Mouse (Mus musculus): ENCODE results near the gene Akr1a1. TPM values are rescaled to one million over a fixed set of nuclear protein-coding genes. Genes with fewer than 3 reads are reported as not detected.

The Akr1a1 gene
- 645 and 676 TPM in 2 replicates for polyA plus RNA-seq (2014; fragmentation: Nextera tagmentation; extraction: Ambion mirVana)

GRCm38 (mm10) chr4:116650924-116651796 lies at the start of gene Akr1a1:
TSS of gene Akr1a1 (minus strand) at chr4:116651680.
- WGBS (ENCODE audit: insufficient replicate concordance) = under 1% methylated on average over 39 of the region's 39 CpGs
- Histone ChIP-seq H3K27me3 (ENCODE audit: control insufficient read depth, insufficient read depth, low read length) (no peaks in the 10 kb centered on the region), H3K27ac (ENCODE audit: low read depth, low read length) (peak within 1 kb of the TSS; percentile 91), H3K4me1 (ENCODE audit: control insufficient read depth, insufficient read depth, low read length) (peaks cover 8% of the 10 kb centered on the region), H3K4me2 (peak within 1 kb of the TSS; percentile 89), H3K36me3 (ENCODE audit: control insufficient read depth, insufficient read depth, low read length) (peaks cover 10% of the 10 kb centered on the region; the same call in 1 of the 2 replicates), H3K4me3 (ENCODE audit: low read depth, low read length) (peak within 1 kb of the TSS; percentile 74), H3K9ac (ENCODE audit: low read depth, low read length) (peak within 1 kb of the TSS; percentile 93), H3K9me3 (replicated peaks; ENCODE audit: control insufficient read depth, low read length) (no peaks in the 10 kb centered on the region)
- peak; percentile 93 for ATAC-seq (replicated peaks; ENCODE audit: insufficient number of reproducible peaks, low FRiP score, low TSS enrichment)

GRCm38 (mm10) chr4:116700964-116701363 lies 49.5 kb upstream of the Akr1a1 start:
- Histone ChIP-seq H3K27ac (ENCODE audit: low read depth, low read length) (no peak overlapping the region), H3K9ac (ENCODE audit: low read depth, low read length) (no peak overlapping the region), H3K27me3 (ENCODE audit: control insufficient read depth, insufficient read depth, low read length) (no peaks in the 10 kb centered on the region), H3K4me3 (ENCODE audit: low read depth, low read length) (no peak overlapping the region), H3K36me3 (ENCODE audit: control insufficient read depth, insufficient read depth, low read length) (peaks cover 12% of the 10 kb centered on the region), H3K9me3 (replicated peaks; ENCODE audit: control insufficient read depth, low read length) (no peaks in the 10 kb centered on the region), H3K4me2 (no peak overlapping the region), H3K4me1 (ENCODE audit: control insufficient read depth, insufficient read depth, low read length) (0 out of 2 replicates have a peak, but pooled peaks cover 3% of the 10 kb centered on the region)
- 73% methylated on average over 1 of the region's 1 CpGs for WGBS (ENCODE audit: insufficient replicate concordance)
- no peak for ATAC-seq (replicated peaks; ENCODE audit: insufficient number of reproducible peaks, low FRiP score, low TSS enrichment)

GRCm38 (mm10) chr4:116698693-116699342 lies 47.3 kb upstream of the Akr1a1 start:
- no peak for ATAC-seq (replicated peaks; ENCODE audit: insufficient number of reproducible peaks, low FRiP score, low TSS enrichment)
- H3K36me3 ChIP-seq (ENCODE audit: control insufficient read depth, insufficient read depth, low read length) = peaks cover 23% of the 10 kb centered on the region

GRCm38 (mm10) chr4:116693785-116694184 lies 42.3 kb upstream of the Akr1a1 start:
- no peak overlapping the region for H3K27ac ChIP-seq (ENCODE audit: low read depth, low read length)
- no peak overlapping the region for H3K4me2 ChIP-seq
- H3K9me3 ChIP-seq (replicated peaks; ENCODE audit: control insufficient read depth, low read length) = no peaks in the 10 kb centered on the region
- no peak overlapping the region for H3K4me3 ChIP-seq (ENCODE audit: low read depth, low read length)
- peaks cover 42% of the 10 kb centered on the region for H3K36me3 ChIP-seq (ENCODE audit: control insufficient read depth, insufficient read depth, low read length)
- 0 out of 2 replicates have a peak, but pooled peaks cover 1% of the 10 kb centered on the region for H3K4me1 ChIP-seq (ENCODE audit: control insufficient read depth, insufficient read depth, low read length)
- 86% methylated on average over 2 of the region's 2 CpGs for WGBS (ENCODE audit: insufficient replicate concordance)
- ATAC-seq (replicated peaks; ENCODE audit: insufficient number of reproducible peaks, low FRiP score, low TSS enrichment) = no peak
- H3K27me3 ChIP-seq (ENCODE audit: control insufficient read depth, insufficient read depth, low read length) = no peaks in the 10 kb centered on the region
- H3K9ac ChIP-seq (ENCODE audit: low read depth, low read length) = no peak overlapping the region

More at GRCm38 (mm10) chr4:116698693-116699342, 47.3 kb upstream of the Akr1a1 start:
- H3K4me3 ChIP-seq (ENCODE audit: low read depth, low read length) = no peak overlapping the region
- H3K4me1 ChIP-seq (ENCODE audit: control insufficient read depth, insufficient read depth, low read length) = 0 out of 2 replicates have a peak, but pooled peaks cover 3% of the 10 kb centered on the region
- H3K9ac ChIP-seq (ENCODE audit: low read depth, low read length) = no peak overlapping the region
- 38% methylated on average over 2 of the region's 2 CpGs for WGBS (ENCODE audit: insufficient replicate concordance)
- H3K9me3 ChIP-seq (replicated peaks; ENCODE audit: control insufficient read depth, low read length) = no peaks in the 10 kb centered on the region
- H3K27ac ChIP-seq (ENCODE audit: low read depth, low read length) = peak overlapping the region; percentile 6; the same call in 1 of the 2 replicates
- no peak overlapping the region for H3K4me2 ChIP-seq
- no peaks in the 10 kb centered on the region for H3K27me3 ChIP-seq (ENCODE audit: control insufficient read depth, insufficient read depth, low read length)

- Histone ChIP-seq H3K27ac (ENCODE audit: low read depth, low read length) (no peak overlapping the region), H3K4me1 (ENCODE audit: control insufficient read depth, insufficient read depth, low read length) (peaks cover 2% of the 10 kb centered on the region; the same call in 1 of the 2 replicates), H3K9ac (ENCODE audit: low read depth, low read length) (no peak overlapping the region), H3K4me2 (no peak overlapping the region), H3K9me3 (replicated peaks; ENCODE audit: control insufficient read depth, low read length) (no peaks in the 10 kb centered on the region), H3K4me3 (ENCODE audit: low read depth, low read length) (no peak overlapping the region), H3K27me3 (ENCODE audit: control insufficient read depth, insufficient read depth, low read length) (no peaks in the 10 kb centered on the region), H3K36me3 (ENCODE audit: control insufficient read depth, insufficient read depth, low read length) (peaks cover 43% of the 10 kb centered on the region)
- WGBS (ENCODE audit: insufficient replicate concordance) = 84% methylated on average over 2 of the region's 2 CpGs
- no peak for ATAC-seq (replicated peaks; ENCODE audit: insufficient number of reproducible peaks, low FRiP score, low TSS enrichment)
These were observed 40.7 kb upstream of the Akr1a1 start for GRCm38 (mm10) chr4:116692146-116692545.

GRCm38 (mm10) chr4:116689309-116689876 lies 37.9 kb upstream of the Akr1a1 start:
- ATAC-seq (replicated peaks; ENCODE audit: insufficient number of reproducible peaks, low FRiP score, low TSS enrichment) = no peak
- WGBS (ENCODE audit: insufficient replicate concordance) = 92% methylated on average over 4 of the region's 4 CpGs
- no peaks in the 10 kb centered on the region for H3K27me3 ChIP-seq (ENCODE audit: control insufficient read depth, insufficient read depth, low read length)
- no peak overlapping the region for H3K27ac ChIP-seq (ENCODE audit: low read depth, low read length)
- peaks cover 34% of the 10 kb centered on the region for H3K36me3 ChIP-seq (ENCODE audit: control insufficient read depth, insufficient read depth, low read length)
- H3K4me1 ChIP-seq (ENCODE audit: control insufficient read depth, insufficient read depth, low read length) = peaks cover 9% of the 10 kb centered on the region
- H3K4me2 ChIP-seq = no peak overlapping the region
- no peaks in the 10 kb centered on the region for H3K9me3 ChIP-seq (replicated peaks; ENCODE audit: control insufficient read depth, low read length)
- H3K4me3 ChIP-seq (ENCODE audit: low read depth, low read length) = no peak overlapping the region
- H3K9ac ChIP-seq (ENCODE audit: low read depth, low read length) = no peak overlapping the region

GRCm38 (mm10) chr4:116687041-116687440 lies 35.6 kb upstream of the Akr1a1 start:
- Histone ChIP-seq H3K27ac (ENCODE audit: low read depth, low read length) (no peak overlapping the region), H3K36me3 (ENCODE audit: control insufficient read depth, insufficient read depth, low read length) (peaks cover 20% of the 10 kb centered on the region), H3K9ac (ENCODE audit: low read depth, low read length) (peak overlapping the region; percentile 74; the same call in 1 of the 2 replicates), H3K4me1 (ENCODE audit: control insufficient read depth, insufficient read depth, low read length) (peaks cover 9% of the 10 kb centered on the region), H3K27me3 (ENCODE audit: control insufficient read depth, insufficient read depth, low read length) (no peaks in the 10 kb centered on the region), H3K4me2 (peak overlapping the region; percentile 76), H3K4me3 (ENCODE audit: low read depth, low read length) (peak overlapping the region; percentile 60), H3K9me3 (replicated peaks; ENCODE audit: control insufficient read depth, low read length) (no peaks in the 10 kb centered on the region)
- 35% methylated on average over 1 of the region's 1 CpGs for WGBS (ENCODE audit: insufficient replicate concordance)
- no peak for ATAC-seq (replicated peaks; ENCODE audit: insufficient number of reproducible peaks, low FRiP score, low TSS enrichment)

- Histone ChIP-seq H3K4me3 (ENCODE audit: low read depth, low read length) (peak within 1 kb of the TSS; percentile 60), H3K27me3 (ENCODE audit: control insufficient read depth, insufficient read depth, low read length) (no peaks in the 10 kb centered on the region), H3K9ac (ENCODE audit: low read depth, low read length) (peak within 1 kb of the TSS; percentile 74), H3K4me1 (ENCODE audit: control insufficient read depth, insufficient read depth, low read length) (peaks cover 9% of the 10 kb centered on the region), H3K27ac (ENCODE audit: low read depth, low read length) (peak within 1 kb of the TSS; percentile 92), H3K4me2 (peak within 1 kb of the TSS; percentile 76), H3K9me3 (replicated peaks; ENCODE audit: control insufficient read depth, low read length) (no peaks in the 10 kb centered on the region), H3K36me3 (ENCODE audit: control insufficient read depth, insufficient read depth, low read length) (peaks cover 15% of the 10 kb centered on the region)
- peak; percentile 94 for ATAC-seq (replicated peaks; ENCODE audit: insufficient number of reproducible peaks, low FRiP score, low TSS enrichment)
- under 1% methylated on average over 56 of the region's 56 CpGs for WGBS (ENCODE audit: insufficient replicate concordance)
These were observed 34.1 kb upstream of the Akr1a1 start, which contains the start of gene Prdx1 for GRCm38 (mm10) chr4:116685402-116686061. TSS of gene Prdx1 (plus strand) at chr4:116685544.

Data from heart, embryonic 11.5 days (tissue).